ENCODE assay signal across 30 mouse cellular contexts in genomic region chr10:40264920-40265319, GRCm38 (mm10). TPM values are rescaled to one million over a fixed set of nuclear protein-coding genes. Genes with fewer than 3 reads are reported as not detected.
A peak's percentile ranks its signal among the peaks of the same experiment; 100 is the strongest.
DNase-seq lines count a peak whose midpoint lies in the region; ATAC-seq and TF ChIP-seq lines count a peak whose summit lies in the region.
"Had no signal": no experiment of that assay in that cellular context is flagged by ENCODE, and none has a peak within 500 bp of the region (broad histone marks: within the 10 kb centered on the region; RNA-seq: fewer than 3 reads in every experiment).

No protein-coding gene starts in this region.

- TF ChIP-seq POLR2A in lung, adult 2 months (IDR thresholded peaks at IDR 0.05; ENCODE audit: borderline replicate concordance, extremely low read depth, low read depth, low read length), result no peak

- 84% methylated on average over 3 of the region's 3 CpGs for WGBS in hindbrain, postnatal 0 days
- WGBS in hindbrain, embryonic 10.5 days, result 84% methylated on average over 3 of the region's 3 CpGs
- 81% methylated on average over 3 of the region's 3 CpGs for WGBS in liver, postnatal 0 days (ENCODE audit: insufficient replicate concordance)
- 80% methylated on average over 3 of the region's 3 CpGs for whole genome bisulfite sequencing in liver, embryonic 11.5 days
- 87% methylated on average over 3 of the region's 3 CpGs for WGBS in lung, adult 2 months

- no peak for DNase-seq in hindbrain, postnatal 0 days (ENCODE audit: low spot score)
- DNase-seq in hindbrain, embryonic 10.5 days (ENCODE audit: low spot score), result no peak
- no peak for DNase-seq in liver, postnatal 0 days
- no peak for DNase-seq in liver, embryonic 11.5 days (ENCODE audit: low spot score)
- no peak for DNase-seq in Patski (ENCODE audit: low read depth, low spot score)
- DNase-seq in lung, adult 2 months, result no peak
- DNase-seq in right cerebral cortex, adult 2 months (ENCODE audit: low spot score in 2 of 2), result no peak
- DNase-seq: adrenal gland, postnatal 10 days; cerebellum, adult 11 months; cerebellum, adult 9-10 months; embryo, embryonic 11 days; gastrocnemius, postnatal 36 days; heart, adult 18-20 months; heart, postnatal 14 days; kidney, adult 8-10 months; kidney, postnatal 10 days; layer of hippocampus, adult 9-11 months; lung, postnatal 14 days; spleen, adult 18-20 months; thymus, adult 18-20 months; thymus, postnatal 25 days had no signal

- H3K9ac ChIP-seq in hindbrain, postnatal 0 days (replicated peaks; ENCODE audit: low read length), result no peak overlapping the region
- no peak overlapping the region for H3K9ac ChIP-seq in liver, postnatal 0 days (replicated peaks)
- H3K9ac ChIP-seq in liver, embryonic 11.5 days (ENCODE audit: low read depth, low read length), result no peak overlapping the region
- H3K9ac ChIP-seq: embryonic facial prominence, embryonic 12.5 days; intestine, embryonic 15.5 days; limb, embryonic 13.5 days had no signal

- no peak overlapping the region for H3K4me3 ChIP-seq in hindbrain, postnatal 0 days (ENCODE audit: low read length)
- no peak overlapping the region for H3K4me3 ChIP-seq in hindbrain, embryonic 10.5 days
- no peak overlapping the region for H3K4me3 ChIP-seq in liver, postnatal 0 days (ENCODE audit: low read depth, low read length)
- H3K4me3 ChIP-seq in liver, embryonic 11.5 days (ENCODE audit: low read depth, low read length), result no peak overlapping the region
- no peak overlapping the region for H3K4me3 ChIP-seq in lung, adult 2 months (replicated peaks; ENCODE audit: extremely low read depth, low read depth, low read length)
- H3K4me3 ChIP-seq: embryonic facial prominence, embryonic 12.5 days; intestine, embryonic 15.5 days; limb, embryonic 13.5 days had no signal

- H3K4me1 ChIP-seq in hindbrain, postnatal 0 days (ENCODE audit: insufficient read depth, low read length), result no peaks in the 10 kb centered on the region
- peaks cover 5% of the 10 kb centered on the region; the same call in 1 of the 2 replicates for H3K4me1 ChIP-seq in hindbrain, embryonic 10.5 days (replicated peaks)
- H3K4me1 ChIP-seq in liver, postnatal 0 days (ENCODE audit: insufficient read depth), result no peaks in the 10 kb centered on the region
- no peaks in the 10 kb centered on the region; the same call in 1 of the 2 replicates for H3K4me1 ChIP-seq in liver, embryonic 11.5 days (replicated peaks; ENCODE audit: control insufficient read depth, insufficient read depth, low read length)
- H3K4me1 ChIP-seq in lung, adult 2 months (ENCODE audit: control insufficient read depth, insufficient read depth, low read length), result no peaks in the 10 kb centered on the region
- H3K4me1 ChIP-seq: intestine, embryonic 15.5 days had no signal

- no peak overlapping the region for H3K4me2 ChIP-seq in hindbrain, postnatal 0 days (ENCODE audit: low read depth, low read length)
- H3K4me2 ChIP-seq in liver, postnatal 0 days (ENCODE audit: low read depth, low read length), result no peak overlapping the region
- H3K4me2 ChIP-seq in liver, embryonic 11.5 days, result no peak overlapping the region
- H3K4me2 ChIP-seq: embryonic facial prominence, embryonic 12.5 days; intestine, embryonic 15.5 days; limb, embryonic 13.5 days; midbrain, embryonic 11.5 days had no signal

- POLR2A ChIA-PET in Patski (lab: Charles Lee), result no interaction called here

- 0 out of 2 replicates have a peak, but pooled peaks have one; percentile 6 for TF ChIP-seq CTCF in hindbrain, postnatal 0 days (IDR thresholded peaks at IDR 0.05; ENCODE audit: low read depth)
- peak; percentile 28; the same call in 1 of the 2 replicates for TF ChIP-seq CTCF in liver, postnatal 0 days (IDR thresholded peaks at IDR 0.05; ENCODE audit: low read depth)
- peak; percentile 32 for TF ChIP-seq CTCF in Patski (IDR thresholded peaks at IDR 0.05)
- TF ChIP-seq CTCF in lung, adult 2 months (IDR thresholded peaks at IDR 0.05; ENCODE audit: insufficient read depth, low read length), result no peak

- no peaks in the 10 kb centered on the region for H3K27me3 ChIP-seq in hindbrain, postnatal 0 days (ENCODE audit: insufficient read depth, low read length)
- no peaks in the 10 kb centered on the region for H3K27me3 ChIP-seq in hindbrain, embryonic 10.5 days (ENCODE audit: insufficient read depth, poor library complexity, severe bottlenecking)
- no peaks in the 10 kb centered on the region for H3K27me3 ChIP-seq in liver, postnatal 0 days (ENCODE audit: insufficient read depth, low read length)
- no peaks in the 10 kb centered on the region for H3K27me3 ChIP-seq in liver, embryonic 11.5 days (replicated peaks; ENCODE audit: control insufficient read depth, insufficient read depth, low read length)
- H3K27me3 ChIP-seq in Patski, result no peaks in the 10 kb centered on the region
- H3K27me3 ChIP-seq: embryonic facial prominence, embryonic 12.5 days; intestine, embryonic 15.5 days; limb, embryonic 13.5 days had no signal

- H3K27ac ChIP-seq in hindbrain, postnatal 0 days, result no peak overlapping the region
- no peak overlapping the region for H3K27ac ChIP-seq in hindbrain, embryonic 10.5 days
- no peak overlapping the region for H3K27ac ChIP-seq in liver, postnatal 0 days (ENCODE audit: low read depth)
- no peak overlapping the region for H3K27ac ChIP-seq in liver, embryonic 11.5 days (ENCODE audit: low read depth, low read length)
- H3K27ac ChIP-seq: embryonic facial prominence, embryonic 12.5 days; intestine, embryonic 15.5 days; limb, embryonic 13.5 days had no signal

- H3K9me3 ChIP-seq in hindbrain, postnatal 0 days (ENCODE audit: low read length), result no peaks in the 10 kb centered on the region
- no peaks in the 10 kb centered on the region for H3K9me3 ChIP-seq in hindbrain, embryonic 10.5 days
- peaks cover 2% of the 10 kb centered on the region; the same call in 1 of the 2 replicates for H3K9me3 ChIP-seq in liver, postnatal 0 days (ENCODE audit: low read length)
- H3K9me3 ChIP-seq in liver, embryonic 11.5 days (ENCODE audit: control insufficient read depth, low read length), result no peaks in the 10 kb centered on the region
- H3K9me3 ChIP-seq: embryonic facial prominence, embryonic 12.5 days; intestine, embryonic 15.5 days; limb, embryonic 13.5 days had no signal

- in situ Hi-C loops in Patski (cut with MboI; ENCODE audit: low pct_unique_long_range_greater_than_20kb), result loop anchor here (25.0 kb wide), 1 partner anchor 622 kb away; the partner anchor contains the start of genes Cdc40 and Wasf1

- CTCF ChIA-PET in Patski (lab: Charles Lee), result no interaction called here

- no peak for ATAC-seq in hindbrain, postnatal 0 days
- no peak for ATAC-seq in liver, postnatal 0 days
- ATAC-seq in liver, embryonic 11.5 days (replicated peaks; ENCODE audit: low FRiP score), result no peak
- no peak for ATAC-seq in Patski
- ATAC-seq in megakaryocyte, adult 5-6 weeks (ENCODE audit: poor library complexity, severe bottlenecking), result no peak
- ATAC-seq: CD4-positive, CD25-positive, alpha-beta regulatory T cell, adult 4 months; forebrain, embryonic 14.5 days; hindbrain, embryonic 16.5 days; intestine, embryonic 15.5 days; midbrain, embryonic 16.5 days had no signal

- H3K36me3 ChIP-seq in hindbrain, postnatal 0 days (ENCODE audit: insufficient read depth, low read length), result no peaks in the 10 kb centered on the region
- no peaks in the 10 kb centered on the region for H3K36me3 ChIP-seq in hindbrain, embryonic 10.5 days
- no peaks in the 10 kb centered on the region for H3K36me3 ChIP-seq in liver, postnatal 0 days (replicated peaks; ENCODE audit: insufficient read depth, low read length)
- H3K36me3 ChIP-seq in liver, embryonic 11.5 days (ENCODE audit: control insufficient read depth, insufficient read depth, low read length), result no peaks in the 10 kb centered on the region
- H3K36me3 ChIP-seq: embryonic facial prominence, embryonic 12.5 days; intestine, embryonic 15.5 days; limb, embryonic 13.5 days had no signal

- no peak for TF ChIP-seq EP300 in liver, postnatal 0 days (IDR thresholded peaks at IDR 0.05; ENCODE audit: low read depth)

RNA-seq across cellular contexts. Expression of gene Gtf3c6, which starts 7.0 kb away (rescaled TPM):
- total RNA-seq in hindbrain, postnatal 0 days (2014; rRNA removed), result 24.6 and 26.8 TPM in 2 replicates
- polyA plus RNA-seq in hindbrain, postnatal 0 days (2015; fragmentation: Nextera tagmentation; extraction: Ambion mirVana), result 59.4 and 64.6 TPM in 2 replicates
- polyA plus RNA-seq in hindbrain, embryonic 10.5 days (2016; fragmentation: Nextera tagmentation; extraction: Ambion mirVana), result 140 and 144 TPM in 2 replicates
- polyA plus RNA-seq in liver, postnatal 0 days (2015; fragmentation: Nextera tagmentation; extraction: Ambion mirVana), result 23.7 and 28.3 TPM in 2 replicates
- 89.0 and 117 TPM in 2 replicates for polyA plus RNA-seq in liver, embryonic 11.5 days (2014; fragmentation: Nextera tagmentation; extraction: Ambion mirVana)
- 92.1 TPM for polyA plus RNA-seq in Patski (2021)
- polyA plus RNA-seq in lung, adult 2 months (2012; rRNA removed), result 3.5 and 6.3 TPM in 2 replicates
- total RNA-seq in megakaryocyte, adult 5-6 weeks (2015), result 48.3 and 50.2 TPM in 2 replicates
- 118 and 147 TPM in 2 replicates for total RNA-seq in megakaryocyte, adult 5-6 weeks (2017)

RNA-seq across cellular contexts. Expression of gene Rpf2, which starts 18.1 kb away (rescaled TPM):
- total RNA-seq in hindbrain, postnatal 0 days (2014; rRNA removed), result 15.9 and 21.4 TPM in 2 replicates
- polyA plus RNA-seq in hindbrain, postnatal 0 days (2015; fragmentation: Nextera tagmentation; extraction: Ambion mirVana), result 51.9 and 52.1 TPM in 2 replicates
- polyA plus RNA-seq in hindbrain, embryonic 10.5 days (2016; fragmentation: Nextera tagmentation; extraction: Ambion mirVana), result 74.8 and 91.8 TPM in 2 replicates
- 23.7 and 24.1 TPM in 2 replicates for polyA plus RNA-seq in liver, postnatal 0 days (2015; fragmentation: Nextera tagmentation; extraction: Ambion mirVana)
- polyA plus RNA-seq in liver, embryonic 11.5 days (2014; fragmentation: Nextera tagmentation; extraction: Ambion mirVana), result 109 and 113 TPM in 2 replicates
- polyA plus RNA-seq in Patski (2021), result 40.5 TPM
- polyA plus RNA-seq in lung, adult 2 months (2012; rRNA removed), result 1.5 and 2.2 TPM in 2 replicates
- total RNA-seq in megakaryocyte, adult 5-6 weeks (2015), result 56.7 and 57.2 TPM in 2 replicates
- 81.2 and 104 TPM in 2 replicates for total RNA-seq in megakaryocyte, adult 5-6 weeks (2017)

RNA-seq across cellular contexts. Expression of gene Amd1, which starts 37.1 kb away (rescaled TPM):
- 47.6 and 57.5 TPM in 2 replicates for total RNA-seq in hindbrain, postnatal 0 days (2014; rRNA removed)
- 30.6 and 35.1 TPM in 2 replicates for polyA plus RNA-seq in hindbrain, postnatal 0 days (2015; fragmentation: Nextera tagmentation; extraction: Ambion mirVana)
- polyA plus RNA-seq in hindbrain, embryonic 10.5 days (2016; fragmentation: Nextera tagmentation; extraction: Ambion mirVana), result 59.0 and 74.9 TPM in 2 replicates
- 25.5 and 29.1 TPM in 2 replicates for polyA plus RNA-seq in liver, postnatal 0 days (2015; fragmentation: Nextera tagmentation; extraction: Ambion mirVana)
- 130 and 136 TPM in 2 replicates for polyA plus RNA-seq in liver, embryonic 11.5 days (2014; fragmentation: Nextera tagmentation; extraction: Ambion mirVana)
- polyA plus RNA-seq in Patski (2021), result 56.5 TPM
- polyA plus RNA-seq in lung, adult 2 months (2012; rRNA removed), result 6.2 and 14.9 TPM in 2 replicates
- total RNA-seq in megakaryocyte, adult 5-6 weeks (2015), result 62.7 and 67.7 TPM in 2 replicates
- 76.9 and 77.4 TPM in 2 replicates for total RNA-seq in megakaryocyte, adult 5-6 weeks (2017)
